Mouse (Mus musculus) liver, embryonic 12.5 days (tissue): ENCODE results near the gene Pigb. TPM values are rescaled to one million over a fixed set of nuclear protein-coding genes. Genes with fewer than 3 reads are reported as not detected.

Source experiments
- ATAC-seq: fragments of 200-750 bp; cut with Nextera tagmentation; 2 replicates; pipeline ENCODE4 v1.8.0; 2017; ENCODE audit warnings: moderate number of reproducible peaks, mild to moderate bottlenecking, moderate library complexity
- H3K27ac ChIP-seq: fragments of 300-500 bp; sonication (generic); 2 replicates; pipeline ENCODE4 v1.5.1; 2016; ENCODE audit warnings: mild to moderate bottlenecking
- H3K27me3 ChIP-seq: fragments of 300-500 bp; sonication (generic); replicated peaks from 2 replicates; pipeline ENCODE4 v1.6.1; 2016; ENCODE audit warnings: mild to moderate bottlenecking, moderate library complexity
- H3K36me3 ChIP-seq: fragments of 300-500 bp; sonication (generic); 2 replicates; pipeline ENCODE4 v1.6.1; 2016; ENCODE audit warnings: mild to moderate bottlenecking, moderate library complexity
- H3K4me1 ChIP-seq: fragments of 300-500 bp; sonication (generic); 2 replicates; pipeline ENCODE4 v1.6.1; 2016
- H3K4me2 ChIP-seq: fragments of 300-500 bp; sonication (generic); 2 replicates; pipeline ENCODE4 v1.6.1; 2016; ENCODE audit warnings: mild to moderate bottlenecking, moderate library complexity
- H3K4me3 ChIP-seq: fragments of 300-500 bp; sonication (generic); 2 replicates; pipeline ENCODE4 v1.5.1; 2016; ENCODE audit warnings: mild to moderate bottlenecking, moderate library complexity
- H3K9ac ChIP-seq: fragments of 300-500 bp; sonication (generic); 2 replicates; pipeline ENCODE4 v1.6.1; 2016; ENCODE audit warnings: mild to moderate bottlenecking, moderate library complexity
- H3K9me3 ChIP-seq: fragments of 300-500 bp; sonication (generic); replicated peaks from 2 replicates; pipeline ENCODE4 v1.6.1; 2016; ENCODE audit warnings: mild to moderate bottlenecking, moderate library complexity
- WGBS: fragments of 180-500 bp; shearing (Covaris S2); methylation state at CpG from one replicate; pipeline ENCODE4 v1.1.7; 2016; ENCODE audit not compliant: insufficient replicate concordance; 5-methylcytosine and 5-hydroxymethylcytosine counted together
- polyA plus RNA-seq: library from polyadenylated mRNA; unstranded; fragments of >200 nt; fragmentation: Nextera tagmentation; extraction: Ambion mirVana; gene quantifications from 2 replicates; pipeline ENCODE4 v1.2.1, GENCODE M21; 2016

Gene Pigb
- polyA plus RNA-seq, 1 experiment from 2014 or later, result 8.0 TPM

GRCm38 (mm10) chr9:73068688-73069087 lies 28.5 kb upstream of the Pigb start:
- H3K36me3 ChIP-seq, result no peaks in the 10 kb centered on the region
- H3K9me3 ChIP-seq, result no peaks in the 10 kb centered on the region
- no peaks in the 10 kb centered on the region for H3K27me3 ChIP-seq
- peak overlapping the region; percentile 66 for H3K27ac ChIP-seq
- H3K4me3 ChIP-seq, result no peak overlapping the region
- no peak for ATAC-seq
- no peak overlapping the region for H3K4me2 ChIP-seq
- peaks cover 39% of the 10 kb centered on the region for H3K4me1 ChIP-seq
- WGBS, result 29% methylated on average over 6 of the region's 6 CpGs
- H3K9ac ChIP-seq, result no peak overlapping the region

- Histone ChIP-seq H3K9me3 (no peaks in the 10 kb centered on the region), H3K4me1 (peaks cover 39% of the 10 kb centered on the region), H3K9ac (no peak overlapping the region), H3K27me3 (no peaks in the 10 kb centered on the region), H3K4me2 (no peak overlapping the region), H3K4me3 (no peak overlapping the region), H3K36me3 (no peaks in the 10 kb centered on the region), H3K27ac (peak overlapping the region; percentile 66)
- peak; percentile 48 for ATAC-seq
- WGBS, result 20% methylated on average over 6 of the region's 6 CpGs
Observed at GRCm38 (mm10) chr9:73068230-73068679, 28.1 kb upstream of the Pigb start.

- H3K9me3 ChIP-seq, result no peaks in the 10 kb centered on the region
- H3K27me3 ChIP-seq, result no peaks in the 10 kb centered on the region
- peak overlapping the region; percentile 11 for H3K4me3 ChIP-seq
- WGBS, result 31% methylated on average over 10 of the region's 10 CpGs
- no peak overlapping the region for H3K9ac ChIP-seq
- peaks cover 39% of the 10 kb centered on the region for H3K4me1 ChIP-seq
- ATAC-seq, result peak; percentile 60; the same call in 1 of the 2 replicates
- peak overlapping the region; percentile 52 for H3K4me2 ChIP-seq
- no peaks in the 10 kb centered on the region for H3K36me3 ChIP-seq
- H3K27ac ChIP-seq, result no peak overlapping the region
Observed at GRCm38 (mm10) chr9:73067086-73067485, 26.9 kb upstream of the Pigb start.

GRCm38 (mm10) chr9:73063621-73064290 lies 23.6 kb upstream of the Pigb start:
- WGBS, result 62% methylated on average over 15 of the region's 15 CpGs
- Histone ChIP-seq H3K27me3 (no peaks in the 10 kb centered on the region), H3K27ac (no peak overlapping the region), H3K4me1 (peaks cover 25% of the 10 kb centered on the region), H3K9me3 (no peaks in the 10 kb centered on the region), H3K4me2 (peak overlapping the region; percentile 10; the same call in 1 of the 2 replicates), H3K4me3 (no peak overlapping the region), H3K9ac (no peak overlapping the region), H3K36me3 (no peaks in the 10 kb centered on the region)
- ATAC-seq, result no peak

- Histone ChIP-seq H3K9me3 (no peaks in the 10 kb centered on the region), H3K27me3 (no peaks in the 10 kb centered on the region), H3K4me3 (no peak overlapping the region), H3K4me1 (peaks cover 4% of the 10 kb centered on the region; the same call in 1 of the 2 replicates), H3K27ac (no peak overlapping the region), H3K4me2 (no peak overlapping the region), H3K9ac (no peak overlapping the region), H3K36me3 (no peaks in the 10 kb centered on the region)
- 85% methylated on average over 4 of the region's 4 CpGs for WGBS
- no peak for ATAC-seq
Observed at GRCm38 (mm10) chr9:73059224-73059623, 19.0 kb upstream of the Pigb start.

- no peak overlapping the region for H3K27ac ChIP-seq
- ATAC-seq, result no peak
Observed at GRCm38 (mm10) chr9:73055441-73055911, 15.3 kb upstream of the Pigb start.

GRCm38 (mm10) chr9:73050606-73051005 lies 10.4 kb upstream of the Pigb start:
- WGBS, result 55% methylated on average over 8 of the region's 8 CpGs
- H3K36me3 ChIP-seq, result no peaks in the 10 kb centered on the region
- no peak overlapping the region for H3K27ac ChIP-seq
- no peaks in the 10 kb centered on the region for H3K27me3 ChIP-seq
- H3K4me3 ChIP-seq, result no peak overlapping the region
- peaks cover 2% of the 10 kb centered on the region for H3K4me1 ChIP-seq
- no peak for ATAC-seq
- no peak overlapping the region for H3K9ac ChIP-seq
- no peak overlapping the region for H3K4me2 ChIP-seq
- no peaks in the 10 kb centered on the region for H3K9me3 ChIP-seq

More at GRCm38 (mm10) chr9:73055441-73055911, 15.3 kb upstream of the Pigb start:
- Histone ChIP-seq H3K4me2 (no peak overlapping the region), H3K9me3 (no peaks in the 10 kb centered on the region), H3K4me1 (no peaks in the 10 kb centered on the region), H3K9ac (no peak overlapping the region), H3K36me3 (no peaks in the 10 kb centered on the region), H3K27me3 (no peaks in the 10 kb centered on the region), H3K4me3 (no peak overlapping the region)
- WGBS, result 59% methylated on average over 10 of the region's 10 CpGs

- Histone ChIP-seq H3K4me2 (no peak overlapping the region), H3K4me3 (no peak overlapping the region), H3K9me3 (no peaks in the 10 kb centered on the region), H3K9ac (no peak overlapping the region), H3K27me3 (no peaks in the 10 kb centered on the region), H3K27ac (no peak overlapping the region), H3K4me1 (peaks cover 10% of the 10 kb centered on the region), H3K36me3 (no peaks in the 10 kb centered on the region)
- 72% methylated on average over 5 of the region's 5 CpGs for WGBS
- no peak for ATAC-seq
Observed at GRCm38 (mm10) chr9:73049833-73050232, 9.7 kb upstream of the Pigb start.

GRCm38 (mm10) chr9:73048927-73049326 lies 8.7 kb upstream of the Pigb start:
- 16% methylated on average over 4 of the region's 4 CpGs for WGBS
- no peak overlapping the region for H3K4me2 ChIP-seq
- H3K27me3 ChIP-seq, result no peaks in the 10 kb centered on the region
- H3K9ac ChIP-seq, result no peak overlapping the region
- H3K27ac ChIP-seq, result no peak overlapping the region
- no peaks in the 10 kb centered on the region for H3K36me3 ChIP-seq
- H3K4me3 ChIP-seq, result no peak overlapping the region
- ATAC-seq, result no peak
- no peaks in the 10 kb centered on the region for H3K9me3 ChIP-seq
- H3K4me1 ChIP-seq, result peaks cover 19% of the 10 kb centered on the region

GRCm38 (mm10) chr9:73047906-73048305 lies 7.7 kb upstream of the Pigb start:
- Histone ChIP-seq H3K4me2 (no peak overlapping the region), H3K4me3 (no peak overlapping the region), H3K4me1 (peaks cover 22% of the 10 kb centered on the region), H3K9ac (no peak overlapping the region), H3K9me3 (no peaks in the 10 kb centered on the region), H3K27ac (no peak overlapping the region), H3K27me3 (no peaks in the 10 kb centered on the region), H3K36me3 (no peaks in the 10 kb centered on the region)
- no peak for ATAC-seq
- WGBS, result 69% methylated on average over 2 of the region's 2 CpGs

- WGBS, result 41% methylated on average over 10 of the region's 10 CpGs
- peak overlapping the region; percentile 86 for H3K4me2 ChIP-seq
Observed at GRCm38 (mm10) chr9:73045711-73046110, 5.5 kb upstream of the Pigb start.

GRCm38 (mm10) chr9:73045204-73045603 lies 5.0 kb upstream of the Pigb start:
- Histone ChIP-seq H3K9me3 (no peaks in the 10 kb centered on the region), H3K4me3 (peak overlapping the region; percentile 61), H3K27ac (no peak overlapping the region), H3K4me1 (peaks cover 33% of the 10 kb centered on the region), H3K4me2 (peak overlapping the region; percentile 86), H3K9ac (peak overlapping the region; percentile 66), H3K36me3 (no peaks in the 10 kb centered on the region), H3K27me3 (no peaks in the 10 kb centered on the region)
- ATAC-seq, result no peak
- 12% methylated on average over 7 of the region's 7 CpGs for WGBS

More at GRCm38 (mm10) chr9:73045711-73046110, 5.5 kb upstream of the Pigb start:
- ATAC-seq, result no peak
- H3K4me3 ChIP-seq, result peak overlapping the region; percentile 61
- no peak overlapping the region for H3K27ac ChIP-seq
- peaks cover 28% of the 10 kb centered on the region for H3K4me1 ChIP-seq
- no peaks in the 10 kb centered on the region for H3K36me3 ChIP-seq
- no peaks in the 10 kb centered on the region for H3K9me3 ChIP-seq
- H3K9ac ChIP-seq, result no peak overlapping the region
- H3K27me3 ChIP-seq, result no peaks in the 10 kb centered on the region
